Mouse (Mus musculus) neural tube, embryonic 14.5 days (tissue): Measurements from ENCODE around the gene Selenot. TPM values are rescaled to one million over a fixed set of nuclear protein-coding genes. Genes with fewer than 3 reads are reported as not detected.

Experiments
- ATAC-seq: fragments of 200-750 bp; cut with Nextera tagmentation; 2 replicates; pipeline ENCODE4 v1.8.0; 2017; ENCODE audit warnings: low read depth, mild to moderate bottlenecking, moderate TSS enrichment, moderate library complexity
- H3K27ac ChIP-seq: fragments of 300-500 bp; sonication (generic); 2 replicates; pipeline ENCODE4 v1.5.1; 2014; ENCODE audit warnings: low read depth, mild to moderate bottlenecking, control low read depth, low read length, moderate library complexity, mixed read lengths
- H3K27me3 ChIP-seq: fragments of 300-500 bp; sonication (generic); 2 replicates; pipeline ENCODE4 v1.6.1; 2014; ENCODE audit warnings: low read length; ENCODE audit not compliant: control insufficient read depth, insufficient read depth
- H3K36me3 ChIP-seq: fragments of 300-500 bp; sonication (generic); 2 replicates; pipeline ENCODE4 v1.6.1; 2014; ENCODE audit warnings: low read length, mixed read lengths; ENCODE audit not compliant: control insufficient read depth, insufficient read depth
- H3K4me1 ChIP-seq: fragments of 300-500 bp; sonication (generic); 2 replicates; pipeline ENCODE4 v1.6.1; 2014; ENCODE audit warnings: low read length; ENCODE audit not compliant: control insufficient read depth, insufficient read depth
- H3K4me2 ChIP-seq: fragments of 300-500 bp; sonication (generic); 2 replicates; pipeline ENCODE4 v1.6.1; 2014; ENCODE audit warnings: mild to moderate bottlenecking, low read depth, low read length, control low read depth
- H3K4me3 ChIP-seq: fragments of 300-500 bp; sonication (generic); 2 replicates; pipeline ENCODE4 v1.5.1; 2014; ENCODE audit warnings: low read depth, low read length, control low read depth, mixed read lengths
- H3K9ac ChIP-seq: fragments of 300-500 bp; sonication (generic); replicated peaks from 2 replicates; pipeline ENCODE4 v1.6.1; 2014; ENCODE audit warnings: low read depth, mild to moderate bottlenecking, control low read depth, low read length, mixed read lengths
- H3K9me3 ChIP-seq: fragments of 300-500 bp; sonication (generic); 2 replicates; pipeline ENCODE4 v1.6.1; 2016; ENCODE audit warnings: low read length; ENCODE audit not compliant: control insufficient read depth
- WGBS: fragments of 180-500 bp; shearing (Covaris S2); extraction: QIAGEN DNeasy Blood & Tissue Kit; methylation state at CpG from one replicate; pipeline ENCODE4 v1.1.7; 2014; 5-methylcytosine and 5-hydroxymethylcytosine counted together
- polyA plus RNA-seq: library from polyadenylated mRNA; unstranded; fragments of >200 nt; fragmentation: Nextera tagmentation; extraction: Ambion mirVana; gene quantifications from 2 replicates; pipeline ENCODE4 v1.2.1, GENCODE M21; 2014

The Selenot gene
- polyA plus RNA-seq = 36.7 and 41.4 TPM in 2 replicates

GRCm38 (mm10) chr3:58576137-58577066, at the start of gene Selenot:
TSS of gene Selenot (plus strand) at chr3:58576636.
- Histone ChIP-seq H3K9ac (peak within 1 kb of the TSS; percentile 99), H3K9me3 (no peaks in the 10 kb centered on the region), H3K4me2 (peak within 1 kb of the TSS; percentile 55), H3K4me3 (peak within 1 kb of the TSS; percentile 91), H3K27me3 (no peaks in the 10 kb centered on the region), H3K4me1 (peaks cover 12% of the 10 kb centered on the region; the same call in 1 of the 2 replicates), H3K36me3 (0 out of 2 replicates have a peak, but pooled peaks cover 3% of the 10 kb centered on the region), H3K27ac (peak within 1 kb of the TSS; percentile 98)
- peak; percentile 94 for ATAC-seq
- WGBS = 1% methylated on average over 57 of the region's 59 CpGs

DNA sequence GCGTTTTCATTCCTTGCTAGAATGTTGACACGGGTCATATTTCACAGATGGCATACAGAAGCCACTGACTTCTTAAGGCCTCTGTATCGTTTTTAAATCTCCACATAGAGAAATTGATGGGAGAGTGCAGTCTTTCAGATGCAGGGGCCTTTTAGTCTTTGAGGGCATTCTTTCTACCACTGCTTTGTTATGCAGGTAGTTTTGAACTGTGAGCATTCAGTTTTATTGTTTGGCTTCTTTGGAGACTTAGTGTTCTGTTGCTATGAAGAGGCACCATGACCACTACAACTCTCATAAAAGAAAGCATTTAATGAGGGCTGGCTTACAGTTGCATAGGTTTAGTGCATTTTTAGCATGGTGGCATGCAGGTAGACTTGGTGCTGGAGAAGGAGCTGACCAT, 39.9 kb upstream of the Selenot start:
- H3K36me3 ChIP-seq = peaks cover 9% of the 10 kb centered on the region; the same call in 1 of the 2 replicates
- no peak for ATAC-seq
- H3K4me3 ChIP-seq = no peak overlapping the region

GRCm38 (mm10) chr3:58552001-58552811, 24.2 kb upstream of the Selenot start:
- Histone ChIP-seq H3K27me3 (no peaks in the 10 kb centered on the region), H3K4me3 (no peak overlapping the region), H3K36me3 (peaks cover 50% of the 10 kb centered on the region), H3K27ac (no peak overlapping the region), H3K9me3 (no peaks in the 10 kb centered on the region), H3K9ac (no peak overlapping the region), H3K4me1 (no peaks in the 10 kb centered on the region), H3K4me2 (no peak overlapping the region)
- 87% methylated on average over 1 of the region's 1 CpGs for WGBS
- no peak for ATAC-seq

More for the DNA sequence above, 39.9 kb upstream of the Selenot start:
- no peaks in the 10 kb centered on the region for H3K4me1 ChIP-seq
- 91% methylated on average over 3 of the region's 3 CpGs for WGBS
- H3K27ac ChIP-seq = no peak overlapping the region
- H3K4me2 ChIP-seq = no peak overlapping the region
- no peak overlapping the region for H3K9ac ChIP-seq
- H3K27me3 ChIP-seq = no peaks in the 10 kb centered on the region
- no peaks in the 10 kb centered on the region for H3K9me3 ChIP-seq

- no peak overlapping the region for H3K27ac ChIP-seq
- H3K9ac ChIP-seq = no peak overlapping the region
- H3K9me3 ChIP-seq = no peaks in the 10 kb centered on the region
- no peak for ATAC-seq
- 85% methylated on average over 7 of the region's 7 CpGs for WGBS
- H3K27me3 ChIP-seq = no peaks in the 10 kb centered on the region
- H3K36me3 ChIP-seq = peaks cover 39% of the 10 kb centered on the region
- H3K4me2 ChIP-seq = no peak overlapping the region
- no peaks in the 10 kb centered on the region for H3K4me1 ChIP-seq
- H3K4me3 ChIP-seq = no peak overlapping the region
These were observed 19.8 kb upstream of the Selenot start for GRCm38 (mm10) chr3:58556649-58557048.

DNA sequence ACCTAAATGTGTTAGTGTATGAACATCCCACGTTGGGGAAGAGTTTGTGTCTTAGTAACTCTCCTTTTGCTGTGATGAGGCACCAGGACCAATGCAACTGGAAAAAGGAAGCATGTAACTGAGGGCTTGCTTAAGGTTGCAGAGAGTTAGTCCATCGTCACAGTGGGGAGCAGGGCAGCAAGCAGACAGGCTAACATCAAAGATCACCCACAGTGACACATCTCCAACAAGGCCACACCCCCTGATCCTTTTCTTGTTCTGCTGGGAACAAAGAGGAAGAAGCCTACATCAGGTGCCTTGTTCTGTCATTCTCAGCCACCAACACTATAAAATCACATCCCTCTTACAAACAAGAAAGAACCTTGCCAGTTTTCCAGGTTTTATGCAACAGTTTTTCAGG, 16.5 kb upstream of the Selenot start:
- Histone ChIP-seq H3K36me3 (peaks cover 20% of the 10 kb centered on the region), H3K27me3 (no peaks in the 10 kb centered on the region), H3K9ac (no peak overlapping the region), H3K4me3 (no peak overlapping the region), H3K4me1 (no peaks in the 10 kb centered on the region), H3K4me2 (no peak overlapping the region), H3K9me3 (no peaks in the 10 kb centered on the region), H3K27ac (no peak overlapping the region)
- 28% methylated on average over 2 of the region's 2 CpGs for WGBS
- no peak for ATAC-seq

DNA sequence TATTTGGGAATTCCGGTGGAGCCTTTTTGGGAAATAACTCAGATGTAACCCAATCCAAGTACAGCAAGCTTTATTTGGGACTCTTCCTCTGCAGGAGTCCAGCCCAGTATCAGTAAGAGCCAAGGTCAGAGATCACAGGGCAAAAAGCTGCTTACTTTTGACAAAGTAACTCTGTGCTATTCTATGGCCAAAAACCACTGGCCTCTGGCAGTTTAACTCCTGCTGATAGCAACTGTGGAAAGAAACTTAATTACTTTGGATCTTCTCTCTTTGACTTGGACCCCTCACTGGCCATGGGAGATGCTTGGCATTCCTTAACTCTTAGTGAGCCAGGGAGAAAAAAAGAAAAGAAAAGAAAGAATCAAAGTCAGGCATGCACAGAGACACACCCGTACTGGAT, 15.0 kb upstream of the Selenot start:
- no peak overlapping the region for H3K4me2 ChIP-seq
- no peak overlapping the region for H3K27ac ChIP-seq
- no peaks in the 10 kb centered on the region for H3K9me3 ChIP-seq
- no peak for ATAC-seq
- H3K4me1 ChIP-seq = no peaks in the 10 kb centered on the region
- H3K36me3 ChIP-seq = peaks cover 6% of the 10 kb centered on the region; the same call in 1 of the 2 replicates
- H3K9ac ChIP-seq = no peak overlapping the region
- no peaks in the 10 kb centered on the region for H3K27me3 ChIP-seq
- WGBS = 34% methylated on average over 2 of the region's 2 CpGs
- no peak overlapping the region for H3K4me3 ChIP-seq

- Histone ChIP-seq H3K4me1 (0 out of 2 replicates have a peak, but pooled peaks cover 1% of the 10 kb centered on the region), H3K36me3 (no peaks in the 10 kb centered on the region), H3K4me3 (no peak overlapping the region), H3K27me3 (no peaks in the 10 kb centered on the region), H3K9ac (no peak overlapping the region), H3K9me3 (no peaks in the 10 kb centered on the region), H3K27ac (no peak overlapping the region), H3K4me2 (no peak overlapping the region)
- no peak for ATAC-seq
- WGBS = 94% methylated on average over 3 of the region's 3 CpGs
These were observed 5.6 kb upstream of the Selenot start for GRCm38 (mm10) chr3:58570821-58571220.

DNA sequence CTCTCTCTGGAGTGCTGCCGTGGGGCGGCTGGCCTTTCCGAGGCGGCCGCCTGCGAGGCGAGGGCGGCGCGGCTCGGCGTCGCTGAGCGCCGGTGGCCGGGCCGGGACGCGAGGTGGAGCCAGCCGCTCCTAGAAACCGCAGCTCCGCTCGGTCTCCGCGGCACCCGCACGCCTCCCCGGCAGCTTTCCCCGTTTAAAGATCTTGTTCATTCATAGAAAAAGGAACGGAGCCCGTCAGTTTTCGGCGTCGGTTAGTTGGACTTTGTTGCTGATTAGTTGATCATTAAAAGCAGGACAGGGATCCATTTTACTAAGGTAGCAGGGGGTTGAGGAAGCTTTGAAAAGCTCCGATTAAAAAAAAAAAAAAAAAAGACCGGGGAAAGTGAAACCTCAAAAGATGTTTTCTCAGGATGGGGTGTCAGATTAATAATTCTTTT, 649 bp downstream of the Selenot start:
- H3K9ac ChIP-seq = peak overlapping the region; percentile 99
- H3K36me3 ChIP-seq = 0 out of 2 replicates have a peak, but pooled peaks cover 3% of the 10 kb centered on the region
- H3K27me3 ChIP-seq = no peaks in the 10 kb centered on the region
- peak overlapping the region; percentile 98 for H3K27ac ChIP-seq
- peak overlapping the region; percentile 91 for H3K4me3 ChIP-seq
- H3K4me1 ChIP-seq = peaks cover 13% of the 10 kb centered on the region; the same call in 1 of the 2 replicates
- H3K9me3 ChIP-seq = no peaks in the 10 kb centered on the region
- peak; percentile 83 for ATAC-seq
- 0% methylated on average over 35 of the region's 36 CpGs for WGBS
- peak overlapping the region; percentile 55 for H3K4me2 ChIP-seq
